Mouse (Mus musculus) heart, postnatal 0 days (tissue): ENCODE results near the gene Mthfsd. TPM values are rescaled to one million over a fixed set of nuclear protein-coding genes. Genes with fewer than 3 reads are reported as not detected.
A peak's percentile ranks its signal among the peaks of the same experiment; 100 is the strongest.

Experiments
- ATAC-seq: fragments of 200-750 bp; cut with Nextera tagmentation; 2 replicates; pipeline ENCODE4 v1.8.0; 2017; ENCODE audit warnings: low read depth, moderate number of reproducible peaks, moderate library complexity; ENCODE audit not compliant: insufficient read depth
- DNase-seq: peaks from one replicate; pipeline ENCODE4 v3.0.0-alpha.2; 2016; ENCODE audit warnings: low spot score
- H3K27ac ChIP-seq: fragments of 300-500 bp; sonication (generic); 2 replicates; pipeline ENCODE4 v1.5.1; 2014; ENCODE audit warnings: low read depth, mild to moderate bottlenecking
- H3K27me3 ChIP-seq: fragments of 300-500 bp; sonication (generic); 2 replicates; pipeline ENCODE4 v1.6.1; 2014; ENCODE audit warnings: low read length, mixed read lengths; ENCODE audit not compliant: control insufficient read depth, insufficient read depth
- H3K36me3 ChIP-seq: fragments of 300-500 bp; sonication (generic); replicated peaks from 2 replicates; pipeline ENCODE4 v1.6.1; 2014; ENCODE audit warnings: low read length, mixed read lengths; ENCODE audit not compliant: control insufficient read depth, insufficient read depth
- H3K4me1 ChIP-seq: fragments of 300-500 bp; sonication (generic); 2 replicates; pipeline ENCODE4 v1.6.1; 2014; ENCODE audit warnings: antibody characterized with exemption; ENCODE audit not compliant: control insufficient read depth, insufficient read depth
- H3K4me2 ChIP-seq: fragments of 300-500 bp; sonication (generic); 2 replicates; pipeline ENCODE4 v1.6.1; 2014; ENCODE audit warnings: low read depth, mild to moderate bottlenecking, low read length, moderate library complexity
- H3K4me3 ChIP-seq: fragments of 300-500 bp; sonication (generic); 2 replicates; pipeline ENCODE4 v1.5.1; 2014; ENCODE audit warnings: low read depth, low read length
- H3K9ac ChIP-seq: fragments of 300-500 bp; sonication (generic); replicated peaks from 2 replicates; pipeline ENCODE4 v1.6.1; 2014; ENCODE audit warnings: low read depth, low read length, mixed read lengths
- H3K9me3 ChIP-seq: fragments of 300-500 bp; sonication (generic); replicated peaks from 2 replicates; pipeline ENCODE4 v1.6.1; 2016; ENCODE audit warnings: low read length; ENCODE audit not compliant: control insufficient read depth
- CTCF ChIP-seq: IDR thresholded peaks from 2 replicates; pipeline ENCODE4 v1.5.1; 2016; ENCODE audit warnings: antibody characterized with exemption, control low read depth, low read depth
- EP300 ChIP-seq: IDR thresholded peaks from 2 replicates; pipeline ENCODE4 v1.6.1; 2016; ENCODE audit warnings: antibody characterized with exemption, low read depth
- WGBS: fragments of 180-500 bp; shearing (Covaris S2); extraction: QIAGEN DNeasy Blood & Tissue Kit; methylation state at CpG from one replicate; pipeline ENCODE4 v1.1.7; 2014; 5-methylcytosine and 5-hydroxymethylcytosine counted together
- polyA plus RNA-seq: library from polyadenylated mRNA; unstranded; fragments of >200 nt; fragmentation: Nextera tagmentation; extraction: Ambion mirVana; gene quantifications from 2 replicates; pipeline ENCODE4 v1.2.1, GENCODE M21; 2015
- total RNA-seq: library from RNA; depleted of rRNA; stranded (reverse); fragments of >200 nt; gene quantifications from 2 replicates; pipeline ENCODE4 v1.2.3, GENCODE M21; 2014; ENCODE audit warnings: low replicate concordance

Mthfsd gene
- total and polyA plus RNA-seq, 2 experiments from 2014 or later = 22.7 to 26.8 TPM

- TF ChIP-seq CTCF (no peak), EP300 (no peak)
- H3K9me3 ChIP-seq = peaks cover 9% of the 10 kb centered on the region
- H3K4me1 ChIP-seq = peaks cover 7% of the 10 kb centered on the region; the same call in 1 of the 2 replicates
- H3K36me3 ChIP-seq = no peaks in the 10 kb centered on the region; the same call in 1 of the 2 replicates
- no peak overlapping the region for H3K27ac ChIP-seq
- DNase-seq = no peak
- 88% methylated on average over 6 of the region's 6 CpGs for WGBS
- no peak overlapping the region for H3K4me3 ChIP-seq
- H3K9ac ChIP-seq = no peak overlapping the region
- ATAC-seq = no peak
- no peak overlapping the region for H3K4me2 ChIP-seq
- peaks cover 3% of the 10 kb centered on the region; the same call in 1 of the 2 replicates for H3K27me3 ChIP-seq
Observed at GRCm38 (mm10) chr8:121136856-121137255, 28.7 kb upstream of the Mthfsd start.

- peaks cover 9% of the 10 kb centered on the region for H3K9me3 ChIP-seq
- H3K4me3 ChIP-seq = no peak overlapping the region
- no peak overlapping the region for H3K4me2 ChIP-seq
- DNase-seq (no peak), ATAC-seq (no peak)
- no peaks in the 10 kb centered on the region; the same call in 1 of the 2 replicates for H3K36me3 ChIP-seq
- TF ChIP-seq EP300 (no peak), CTCF (no peak)
- H3K27ac ChIP-seq = no peak overlapping the region
- peaks cover 22% of the 10 kb centered on the region for H3K27me3 ChIP-seq
- H3K9ac ChIP-seq = no peak overlapping the region
- WGBS = 86% methylated on average over 11 of the region's 11 CpGs
- H3K4me1 ChIP-seq = peaks cover 7% of the 10 kb centered on the region; the same call in 1 of the 2 replicates
Observed at GRCm38 (mm10) chr8:121134512-121134911, 26.3 kb upstream of the Mthfsd start.

- peaks cover 7% of the 10 kb centered on the region; the same call in 1 of the 2 replicates for H3K4me1 ChIP-seq
- no peak overlapping the region for H3K4me3 ChIP-seq
- H3K27ac ChIP-seq = no peak overlapping the region
- TF ChIP-seq EP300 = no peak
- TF ChIP-seq CTCF = no peak
- no peaks in the 10 kb centered on the region; the same call in 1 of the 2 replicates for H3K36me3 ChIP-seq
- H3K4me2 ChIP-seq = no peak overlapping the region
- H3K9ac ChIP-seq = no peak overlapping the region
- H3K9me3 ChIP-seq = peaks cover 9% of the 10 kb centered on the region
- H3K27me3 ChIP-seq = peaks cover 26% of the 10 kb centered on the region
- WGBS = 83% methylated on average over 10 of the region's 10 CpGs
- ATAC-seq (no peak), DNase-seq (no peak)
Observed at GRCm38 (mm10) chr8:121134102-121134501, 25.9 kb upstream of the Mthfsd start.

GRCm38 (mm10) chr8:121132961-121133513, 24.8 kb upstream of the Mthfsd start:
- no peak for DNase-seq
- Histone ChIP-seq H3K4me2 (no peak overlapping the region), H3K9ac (no peak overlapping the region), H3K36me3 (no peaks in the 10 kb centered on the region; the same call in 1 of the 2 replicates), H3K4me1 (peaks cover 12% of the 10 kb centered on the region; the same call in 1 of the 2 replicates), H3K4me3 (no peak overlapping the region), H3K27me3 (peaks cover 36% of the 10 kb centered on the region), H3K9me3 (peaks cover 6% of the 10 kb centered on the region), H3K27ac (no peak overlapping the region)
- ATAC-seq = no peak
- TF ChIP-seq EP300 (no peak), CTCF (no peak)
- WGBS = 81% methylated on average over 5 of the region's 5 CpGs

- H3K4me2 ChIP-seq = no peak overlapping the region
- no peak for DNase-seq
- TF ChIP-seq CTCF (peak; percentile 30), EP300 (no peak)
- ATAC-seq = no peak
- peaks cover 61% of the 10 kb centered on the region for H3K27me3 ChIP-seq
- H3K9me3 ChIP-seq = no peaks in the 10 kb centered on the region
- H3K27ac ChIP-seq = no peak overlapping the region
- no peak overlapping the region for H3K9ac ChIP-seq
- no peaks in the 10 kb centered on the region for H3K36me3 ChIP-seq
- WGBS = 43% methylated on average over 5 of the region's 5 CpGs
- H3K4me1 ChIP-seq = peaks cover 12% of the 10 kb centered on the region; the same call in 1 of the 2 replicates
- no peak overlapping the region for H3K4me3 ChIP-seq
Observed at GRCm38 (mm10) chr8:121130522-121130921, 22.3 kb upstream of the Mthfsd start.
